Mouse (Mus musculus) frontal cortex, postnatal 14 days (tissue): ENCODE data around the gene Ugt2b38.
"Not testable (repeated sequence)": the region's sequence is repeated elsewhere in the genome, so short reads cannot be mapped to it uniquely, and the experiment has no call there.

Source experiments
- DNase-seq, 2 experiments: peaks; one replicate each; pipeline ENCODE4 v3.0.0; 2022; ENCODE audit warnings: low spot score in 2 of 2

Gene Ugt2b38

GRCm38 (mm10) chr5:87424041-87424440, at the start of gene Ugt2b38:
Ugt2b38 (minus strand) TSS chr5:87424203.
- DNase-seq = not testable (repeated sequence)

GRCm38 (mm10) chr5:87458810-87459209, 34.8 kb upstream of the Ugt2b38 start:
- no peak for DNase-seq

- DNase-seq = no peak
Measured at GRCm38 (mm10) chr5:87457701-87458100, 33.7 kb upstream of the Ugt2b38 start.

GRCm38 (mm10) chr5:87456216-87456850, 32.3 kb upstream of the Ugt2b38 start:
- DNase-seq = no peak

- DNase-seq = no peak
Measured at GRCm38 (mm10) chr5:87455519-87455918, 31.5 kb upstream of the Ugt2b38 start.

GRCm38 (mm10) chr5:87452514-87452913, 28.5 kb upstream of the Ugt2b38 start:
- DNase-seq = not testable (repeated sequence)

GRCm38 (mm10) chr5:87436264-87436663, 12.3 kb upstream of the Ugt2b38 start:
- peak in 1 of 2 experiments; percentile 5 for DNase-seq

- DNase-seq = no peak
Measured at GRCm38 (mm10) chr5:87425676-87426075, 1.7 kb upstream of the Ugt2b38 start.

- DNase-seq = no peak
Measured at GRCm38 (mm10) chr5:87396968-87397367, 27.0 kb downstream of the Ugt2b38 start.

GRCm38 (mm10) chr5:87390818-87391217, 33.2 kb downstream of the Ugt2b38 start:
- no peak for DNase-seq

GRCm38 (mm10) chr5:87380234-87380633, 43.8 kb downstream of the Ugt2b38 start:
- DNase-seq = no peak

GRCm38 (mm10) chr5:87379825-87380224, 44.2 kb downstream of the Ugt2b38 start:
- no peak for DNase-seq

- DNase-seq = no peak
Measured at GRCm38 (mm10) chr5:87375874-87376383, 48.1 kb downstream of the Ugt2b38 start.

GRCm38 (mm10) chr5:87373502-87373863, 50.5 kb downstream of the Ugt2b38 start:
- no peak for DNase-seq

- not testable (repeated sequence) for DNase-seq
Measured at GRCm38 (mm10) chr5:87372788-87373501, 51.1 kb downstream of the Ugt2b38 start.
